Mouse (Mus musculus) mature B cell (primary cell): ENCODE results near the gene Herc2.

ENCODE experiments used
- in situ Hi-C: fragments of 300-500 bp; cut with MboI; formaldehyde crosslinking; loops from 2 replicates; pipeline ENCODE4 v1.14.3; 2019

The Herc2 gene

DNA sequence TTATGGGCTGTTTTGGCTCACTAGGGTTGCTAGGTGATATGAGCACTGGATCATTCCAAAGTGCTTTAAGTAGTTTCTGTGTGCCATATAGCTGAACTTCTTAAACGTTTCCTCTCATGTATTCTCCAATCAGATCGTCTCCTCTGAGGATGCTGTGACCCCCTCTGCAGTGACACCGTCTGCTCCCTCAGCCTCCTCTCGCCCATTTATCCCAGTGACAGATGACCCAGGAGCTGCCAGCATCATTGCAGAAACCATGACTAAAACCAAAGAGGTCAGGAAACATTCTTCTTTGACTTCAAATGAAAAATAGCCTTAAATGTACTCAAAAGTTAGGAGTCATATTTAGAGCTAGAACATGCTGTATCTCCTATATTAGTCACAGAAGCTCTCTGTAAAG lies 141.7 kb downstream of the Herc2 start:
- in situ Hi-C loops: no loop called here

DNA sequence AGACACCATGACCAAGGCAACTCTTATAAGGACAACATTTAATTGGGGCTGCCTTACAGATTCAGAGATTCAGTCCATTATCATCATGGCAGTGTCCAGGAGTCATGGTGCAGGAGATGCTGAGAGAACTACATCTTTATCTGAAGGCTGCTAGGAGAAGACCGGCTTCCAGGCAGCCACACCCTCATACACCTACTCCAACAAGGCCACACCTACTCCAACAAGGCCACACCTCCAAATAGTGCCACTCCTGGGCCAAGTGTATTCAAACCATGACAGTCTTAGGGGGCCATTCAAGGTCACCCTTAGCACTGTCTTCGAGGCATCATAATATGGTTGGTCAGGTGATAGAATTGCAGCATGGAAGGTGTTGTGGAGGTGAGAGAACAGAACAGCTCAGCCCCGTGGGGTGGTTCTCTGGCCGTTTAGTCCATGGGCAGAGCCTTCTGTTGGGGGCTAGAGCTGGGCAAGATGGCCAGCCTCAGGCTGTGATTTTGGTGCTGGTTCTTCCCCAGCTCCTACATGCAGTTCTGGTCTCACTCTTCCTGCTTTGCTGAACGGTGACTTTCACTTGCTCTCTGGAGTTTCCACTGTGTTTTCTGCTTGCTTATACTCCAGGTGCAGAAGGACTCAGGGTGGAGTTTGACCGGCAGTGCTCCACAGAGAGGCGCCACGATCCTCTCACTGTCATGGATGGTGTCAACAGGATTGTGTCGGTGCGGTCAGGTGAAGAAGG lies 151.7 kb downstream of the Herc2 start:
- in situ Hi-C loops: no loop called here

DNA sequence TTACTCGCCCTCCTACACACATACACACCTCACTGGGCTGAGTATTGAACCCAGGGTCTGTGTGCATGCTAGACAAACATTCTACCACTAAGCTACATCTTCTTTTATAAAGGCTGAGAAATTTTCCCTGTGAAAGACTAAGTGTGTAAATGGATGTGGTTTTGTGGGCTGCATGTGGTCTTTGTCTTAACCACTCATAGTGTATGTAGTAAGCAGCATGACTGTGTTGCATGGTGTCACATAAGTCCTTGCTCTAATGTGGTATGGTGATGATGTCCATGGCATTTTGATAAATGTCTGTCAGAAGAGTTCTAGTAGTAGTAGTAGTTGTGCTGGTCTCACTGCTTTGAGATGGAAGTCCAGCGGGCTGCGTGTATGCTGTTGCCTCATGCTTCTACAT lies 152.8 kb downstream of the Herc2 start:
- in situ Hi-C loops: no loop called here

DNA sequence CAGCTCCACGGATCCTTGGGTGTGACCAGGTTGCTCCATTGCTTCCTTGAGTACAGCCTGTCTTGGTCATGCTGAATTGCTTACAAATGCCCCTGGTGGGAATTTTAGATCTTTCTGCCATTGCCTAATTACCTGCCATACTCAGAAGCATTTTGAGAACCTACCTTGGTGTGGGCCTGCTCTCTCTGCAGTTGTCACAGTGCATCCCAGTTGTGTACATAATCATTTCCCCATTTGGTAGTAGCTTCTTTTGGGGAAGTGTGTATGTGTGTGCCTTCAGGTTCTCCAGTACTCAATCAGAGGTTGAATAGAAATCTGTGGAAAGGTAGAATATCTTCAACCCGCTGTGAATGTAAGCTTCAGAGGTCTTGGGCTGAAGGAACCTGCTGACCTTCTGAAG lies 153.3 kb downstream of the Herc2 start:
- in situ Hi-C loops: no loop called here

DNA sequence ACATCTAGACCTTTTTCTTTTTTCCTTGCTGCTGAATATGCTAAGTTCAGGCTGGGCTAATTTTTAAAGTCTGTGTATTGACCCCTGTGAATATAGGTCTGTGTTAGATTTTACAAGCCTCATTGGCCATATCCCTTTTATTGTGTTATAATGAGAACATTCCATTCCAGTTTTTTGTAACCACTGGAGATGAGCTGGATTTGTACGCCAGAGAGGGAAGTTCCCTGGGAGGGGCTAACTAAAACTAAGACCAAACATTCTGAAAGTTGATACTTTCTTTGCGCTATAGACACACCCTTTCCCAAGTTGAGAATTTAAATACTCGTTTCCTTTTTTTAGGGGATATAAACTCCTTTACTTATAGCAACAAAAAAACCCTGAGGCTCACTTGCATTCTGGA lies 154.9 kb downstream of the Herc2 start:
- in situ Hi-C loops: no loop called here

DNA sequence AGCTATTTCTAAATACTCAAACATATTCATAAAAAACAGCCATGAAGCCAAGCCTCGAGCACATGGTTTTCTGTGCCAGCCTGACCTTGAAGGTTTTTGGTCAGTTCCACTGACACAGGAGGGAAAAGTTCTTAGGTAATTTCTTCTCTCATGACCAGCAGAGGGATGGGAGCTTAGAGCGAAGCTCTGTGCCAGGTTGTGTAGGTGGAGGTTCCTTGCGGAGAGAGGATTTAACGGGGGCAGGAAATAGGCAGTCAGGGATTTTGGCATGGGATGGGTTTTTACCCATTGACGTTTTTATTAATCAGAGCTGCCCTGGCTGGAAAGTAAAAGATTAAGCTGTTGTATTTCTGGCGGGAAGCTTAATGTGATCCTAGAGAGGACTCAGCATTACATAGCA lies 170.8 kb downstream of the Herc2 start:
- in situ Hi-C loops: no loop called here

DNA sequence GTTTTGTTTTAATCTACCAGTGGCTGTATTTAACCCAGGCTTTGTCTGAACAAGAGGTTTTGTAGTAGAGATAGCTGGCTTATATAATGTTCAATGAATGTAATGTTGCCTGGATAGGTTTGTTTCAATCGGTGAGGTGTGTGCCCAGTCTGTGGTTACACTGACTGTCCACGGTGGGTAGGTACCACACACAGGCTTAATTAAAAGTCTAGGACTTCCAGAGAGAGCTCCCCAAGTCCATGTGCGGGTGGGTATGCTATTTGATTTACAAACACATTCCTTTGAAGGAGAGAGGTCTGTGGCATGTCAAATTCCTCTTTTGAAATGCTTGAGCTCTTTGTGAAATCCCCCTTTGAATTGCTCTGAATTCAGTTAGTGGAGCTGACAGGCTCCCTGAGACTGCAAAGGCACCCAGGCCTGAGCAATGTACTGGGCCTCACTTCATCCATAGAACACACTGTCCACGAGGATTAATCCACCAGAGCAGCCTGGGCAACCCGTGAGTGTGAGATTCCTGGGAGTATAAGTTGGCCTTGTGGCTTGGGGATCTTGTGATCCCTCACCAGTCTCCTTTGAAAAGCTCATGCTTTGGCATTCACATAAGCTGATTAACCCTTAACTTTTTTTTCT lies 185.9 kb downstream of the Herc2 start:
- in situ Hi-C loops: no loop called here

DNA sequence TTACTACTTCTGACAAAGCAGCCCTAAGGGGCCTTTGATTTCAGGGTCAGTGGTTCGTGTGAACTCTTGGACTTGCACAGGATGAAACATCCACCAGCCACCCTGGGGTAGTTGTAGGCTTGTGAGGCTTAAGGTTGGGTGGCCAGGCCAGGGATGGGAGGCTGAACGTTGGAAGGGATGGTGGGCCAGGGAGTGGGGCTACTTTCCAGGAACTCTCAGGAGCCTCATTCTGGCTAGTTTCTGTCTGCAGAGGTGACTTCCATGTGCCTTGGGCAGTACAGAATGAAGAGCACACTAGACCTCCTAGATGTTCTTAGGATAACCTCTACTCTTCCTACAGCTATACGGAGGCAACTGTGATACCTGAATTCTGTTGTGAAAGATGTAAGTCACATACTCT lies 186.6 kb downstream of the Herc2 start:
- in situ Hi-C loops: no loop called here

DNA sequence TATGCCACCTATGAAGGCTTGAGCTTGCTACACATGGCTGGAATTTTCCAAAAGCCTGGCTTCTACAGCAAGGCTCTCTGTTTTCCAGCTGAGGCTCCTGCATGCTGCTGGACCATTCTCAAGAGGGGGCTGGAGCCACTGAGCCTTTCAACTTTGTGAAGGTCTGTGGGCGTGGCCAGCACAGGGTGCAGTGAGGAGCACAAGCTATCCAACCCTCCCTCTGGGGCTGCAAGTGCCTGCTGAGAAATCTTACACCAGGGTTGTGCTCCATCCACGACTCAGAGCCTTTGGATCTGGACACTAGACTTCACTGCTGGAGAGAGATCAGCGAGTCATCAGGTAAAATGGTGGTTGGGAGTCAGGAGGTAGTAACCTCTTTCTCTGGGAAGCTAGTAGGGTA lies 189.5 kb downstream of the Herc2 start, which contains the start of gene Oca2:
Gene Oca2 (plus strand): TSS at position 218 of the 400 bp plus-strand sequence.
- in situ Hi-C loops: no loop called here

DNA sequence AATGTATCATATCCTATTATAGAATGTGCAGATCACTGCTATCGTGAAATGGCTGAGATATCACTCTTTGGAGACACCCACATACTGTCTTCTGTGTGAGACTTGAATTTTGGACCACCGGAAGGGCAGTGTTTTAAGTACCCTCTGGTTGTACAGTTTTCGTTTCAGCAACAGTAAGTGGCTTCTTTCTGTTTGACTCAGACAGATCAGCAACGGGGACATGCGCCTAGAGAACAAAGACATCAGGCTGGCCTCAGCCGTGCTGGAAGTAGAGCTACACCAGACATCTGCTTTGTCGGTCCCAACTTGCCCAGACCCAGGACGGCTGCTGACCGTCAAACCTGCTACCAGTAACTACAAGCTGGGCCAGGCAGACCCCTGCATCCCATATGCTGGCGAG lies 204.6 kb downstream of the Herc2 start:
- in situ Hi-C loops: no loop called here

DNA sequence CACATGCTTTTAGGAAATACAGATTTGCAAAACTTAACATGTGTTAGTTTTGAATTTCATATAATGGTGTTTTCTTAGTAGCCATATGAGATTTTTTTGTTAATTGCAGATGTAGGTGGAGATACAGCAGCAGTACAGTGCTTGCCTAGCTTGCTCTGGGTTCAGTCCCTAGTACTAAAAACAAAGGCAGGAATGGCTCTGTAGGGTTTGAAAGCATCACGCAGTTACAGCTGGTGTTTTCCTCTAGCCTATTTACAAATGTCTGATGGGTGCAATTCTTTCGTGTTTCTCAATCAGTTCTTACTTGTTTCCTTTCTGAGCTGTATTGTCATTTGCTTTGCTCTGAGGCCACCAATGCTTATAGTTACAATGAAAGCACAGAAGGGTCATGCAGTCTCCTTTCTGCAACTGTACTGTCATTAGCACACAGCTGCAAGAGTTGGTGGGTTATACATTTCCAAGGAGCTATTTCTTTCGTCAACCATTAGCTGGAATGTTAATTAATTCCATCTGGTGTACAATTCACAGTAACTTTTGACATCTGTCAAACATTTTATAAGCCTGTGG lies 208.0 kb downstream of the Herc2 start:
- in situ Hi-C loops: no loop called here

DNA sequence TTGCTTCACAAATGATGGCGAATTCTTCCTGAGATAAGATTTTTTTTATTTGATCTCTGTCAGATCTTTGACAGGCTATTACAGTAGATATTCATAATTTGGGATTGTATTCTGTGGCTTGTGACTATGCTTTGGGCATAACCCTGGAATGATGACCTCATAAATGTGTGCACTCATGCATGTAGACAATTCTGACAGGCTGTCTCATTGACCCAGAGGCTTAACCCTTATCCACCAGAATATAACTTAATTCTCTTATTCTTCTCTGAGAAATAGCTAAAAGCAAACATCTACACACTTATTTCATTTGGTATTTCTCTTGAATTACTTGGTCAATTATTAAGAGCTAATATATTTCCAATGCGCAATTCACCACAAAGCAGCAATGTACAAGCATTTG lies 227.5 kb downstream of the Herc2 start:
- in situ Hi-C loops: no loop called here
